Mouse (Mus musculus): ENCODE measurements around the gene Hnf4a. TPM values are rescaled to one million over a fixed set of nuclear protein-coding genes. Genes with fewer than 3 reads are reported as not detected.

Gene Hnf4a
- polyA plus RNA-seq, 2 experiments = 11.6 to 22.9 TPM

GRCm38 (mm10) chr2:163613990-163614389 lies 107.4 kb downstream of the Hnf4a start:
- Histone ChIP-seq H3K4me1 (replicated peaks; ENCODE audit: control insufficient read depth in 2 of 2, insufficient read depth in 2 of 2, low read length in 1 of 2) (no peaks in the 10 kb centered on the region), H3K4me3 (ENCODE audit: insufficient read depth in 1 of 2, low read depth in 2 of 2, low read length in 2 of 2) (no peak overlapping the region), H3K9ac (replicated peaks) (no peak overlapping the region), H3K36me3 (replicated peaks; ENCODE audit: control insufficient read depth, insufficient read depth, low read depth) (peaks cover 42% of the 10 kb centered on the region), H3K9me3 (ENCODE audit: control insufficient read depth, low read length) (no peaks in the 10 kb centered on the region), H3K27me3 (ENCODE audit: control insufficient read depth, insufficient read depth, low read length) (no peaks in the 10 kb centered on the region), H3K27ac (no peak overlapping the region), H3K4me2 (ENCODE audit: low read depth) (no peak overlapping the region)
- ATAC-seq (ENCODE audit: insufficient read depth) = no peak
- TF ChIP-seq CTCF (IDR thresholded peaks at IDR 0.05; ENCODE audit: low read depth) = peak; percentile 52
- no peak for TF ChIP-seq EP300 (IDR thresholded peaks at IDR 0.05; ENCODE audit: low read depth)
- 88% methylated on average over 4 of the region's 4 CpGs for WGBS (ENCODE audit: insufficient replicate concordance)
- no peak for DNase-seq (ENCODE audit: low read depth in 3 of 3, low spot score in 3 of 3)

- DNase-seq (ENCODE audit: low read depth in 3 of 3, low spot score in 3 of 3) (no peak), ATAC-seq (ENCODE audit: insufficient read depth) (no peak)
- Histone ChIP-seq H3K4me3 (ENCODE audit: insufficient read depth in 1 of 2, low read depth in 2 of 2, low read length in 2 of 2) (no peak overlapping the region), H3K4me1 (replicated peaks; ENCODE audit: control insufficient read depth in 2 of 2, insufficient read depth in 2 of 2, low read length in 1 of 2) (no peaks in the 10 kb centered on the region), H3K27me3 (ENCODE audit: control insufficient read depth, insufficient read depth, low read length) (no peaks in the 10 kb centered on the region), H3K27ac (no peak overlapping the region), H3K9ac (replicated peaks) (no peak overlapping the region), H3K36me3 (replicated peaks; ENCODE audit: control insufficient read depth, insufficient read depth, low read depth) (peaks cover 56% of the 10 kb centered on the region), H3K4me2 (ENCODE audit: low read depth) (no peak overlapping the region), H3K9me3 (ENCODE audit: control insufficient read depth, low read length) (no peaks in the 10 kb centered on the region)
- TF ChIP-seq CTCF (IDR thresholded peaks at IDR 0.05; ENCODE audit: low read depth) = no peak
- no peak for TF ChIP-seq EP300 (IDR thresholded peaks at IDR 0.05; ENCODE audit: low read depth)
- WGBS (ENCODE audit: insufficient replicate concordance) = 89% methylated on average over 9 of the region's 9 CpGs
Measured at GRCm38 (mm10) chr2:163615401-163615800, 108.8 kb downstream of the Hnf4a start.

GRCm38 (mm10) chr2:163615906-163616651 lies 109.5 kb downstream of the Hnf4a start:
- no peak for TF ChIP-seq CTCF (IDR thresholded peaks at IDR 0.05; ENCODE audit: low read depth)
- TF ChIP-seq EP300 (IDR thresholded peaks at IDR 0.05; ENCODE audit: low read depth) = no peak
- no peak overlapping the region for H3K4me3 ChIP-seq (ENCODE audit: insufficient read depth in 1 of 2, low read depth in 2 of 2, low read length in 2 of 2)
- H3K27ac ChIP-seq = no peak overlapping the region
- no peaks in the 10 kb centered on the region for H3K9me3 ChIP-seq (ENCODE audit: control insufficient read depth, low read length)
- no peaks in the 10 kb centered on the region for H3K27me3 ChIP-seq (ENCODE audit: control insufficient read depth, insufficient read depth, low read length)
- H3K4me1 ChIP-seq (replicated peaks; ENCODE audit: control insufficient read depth in 2 of 2, insufficient read depth in 2 of 2, low read length in 1 of 2) = no peaks in the 10 kb centered on the region
- ATAC-seq (ENCODE audit: insufficient read depth) (no peak), DNase-seq (ENCODE audit: low read depth in 3 of 3, low spot score in 3 of 3) (no peak)
- no peak overlapping the region for H3K9ac ChIP-seq (replicated peaks)
- WGBS (ENCODE audit: insufficient replicate concordance) = 89% methylated on average over 4 of the region's 4 CpGs
- H3K36me3 ChIP-seq (replicated peaks; ENCODE audit: control insufficient read depth, insufficient read depth, low read depth) = peaks cover 61% of the 10 kb centered on the region
- no peak overlapping the region for H3K4me2 ChIP-seq (ENCODE audit: low read depth)

GRCm38 (mm10) chr2:163616652-163617227 lies 110.1 kb downstream of the Hnf4a start:
- ATAC-seq (ENCODE audit: insufficient read depth) = 0 out of 2 replicates have a peak, but pooled peaks have one; percentile 8
- Histone ChIP-seq H3K36me3 (replicated peaks; ENCODE audit: control insufficient read depth, insufficient read depth, low read depth) (peaks cover 66% of the 10 kb centered on the region), H3K9me3 (ENCODE audit: control insufficient read depth, low read length) (no peaks in the 10 kb centered on the region), H3K27ac (no peak overlapping the region; the same call in 1 of the 2 replicates), H3K4me2 (ENCODE audit: low read depth) (no peak overlapping the region), H3K9ac (replicated peaks) (no peak overlapping the region), H3K27me3 (ENCODE audit: control insufficient read depth, insufficient read depth, low read length) (no peaks in the 10 kb centered on the region), H3K4me3 (ENCODE audit: insufficient read depth in 1 of 2, low read depth in 2 of 2, low read length in 2 of 2) (no peak overlapping the region), H3K4me1 (replicated peaks; ENCODE audit: control insufficient read depth in 2 of 2, insufficient read depth in 2 of 2, low read length in 1 of 2) (no peaks in the 10 kb centered on the region)
- DNase-seq (ENCODE audit: low read depth in 3 of 3, low spot score in 3 of 3) = no peak
- TF ChIP-seq CTCF (IDR thresholded peaks at IDR 0.05; ENCODE audit: low read depth) = no peak
- no peak for TF ChIP-seq EP300 (IDR thresholded peaks at IDR 0.05; ENCODE audit: low read depth)
- 62% methylated on average over 3 of the region's 3 CpGs for WGBS (ENCODE audit: insufficient replicate concordance)

- Histone ChIP-seq H3K9me3 (ENCODE audit: control insufficient read depth, low read length) (no peaks in the 10 kb centered on the region), H3K4me3 (ENCODE audit: insufficient read depth in 1 of 2, low read depth in 2 of 2, low read length in 2 of 2) (no peak overlapping the region), H3K27me3 (ENCODE audit: control insufficient read depth, insufficient read depth, low read length) (no peaks in the 10 kb centered on the region), H3K9ac (replicated peaks) (no peak overlapping the region), H3K4me1 (replicated peaks; ENCODE audit: control insufficient read depth in 2 of 2, insufficient read depth in 2 of 2, low read length in 1 of 2) (no peaks in the 10 kb centered on the region), H3K27ac (no peak overlapping the region; the same call in 1 of the 2 replicates), H3K4me2 (ENCODE audit: low read depth) (no peak overlapping the region), H3K36me3 (replicated peaks; ENCODE audit: control insufficient read depth, insufficient read depth, low read depth) (peaks cover 67% of the 10 kb centered on the region)
- no peak for TF ChIP-seq CTCF (IDR thresholded peaks at IDR 0.05; ENCODE audit: low read depth)
- ATAC-seq (ENCODE audit: insufficient read depth) = peak; percentile 5; the same call in 1 of the 2 replicates
- 78% methylated on average over 3 of the region's 3 CpGs for WGBS (ENCODE audit: insufficient replicate concordance)
- DNase-seq (ENCODE audit: low read depth in 3 of 3, low spot score in 3 of 3) = no peak
Measured at GRCm38 (mm10) chr2:163617232-163617863, 110.7 kb downstream of the Hnf4a start.
